Mouse (Mus musculus) liver, embryonic 14.5 days (tissue): ENCODE measurements around the gene Rab19. TPM values are rescaled to one million over a fixed set of nuclear protein-coding genes. Genes with fewer than 3 reads are reported as not detected.

Source experiments
- ATAC-seq: fragments of 200-750 bp; cut with Nextera tagmentation; 2 replicates; pipeline ENCODE4 v1.8.0; 2017; ENCODE audit warnings: moderate number of reproducible peaks, mild to moderate bottlenecking, moderate library complexity; ENCODE audit not compliant: insufficient read depth
- DNase-seq, 3 experiments: peaks; one replicate each; pipeline ENCODE4 v3.0.0-alpha.2; 2012 to 2013; ENCODE audit warnings: low read depth in 3 of 3, low spot score in 3 of 3
- H3K27ac ChIP-seq: fragments of 300-500 bp; sonication (generic); 2 replicates; pipeline ENCODE4 v1.5.1; 2014; ENCODE audit warnings: moderate library complexity, mild to moderate bottlenecking, control low read depth, inconsistent platforms
- H3K27me3 ChIP-seq: fragments of 300-500 bp; sonication (generic); 2 replicates; pipeline ENCODE4 v1.6.1; 2014; ENCODE audit warnings: mild to moderate bottlenecking, low read length, moderate library complexity; ENCODE audit not compliant: control insufficient read depth, insufficient read depth
- H3K36me3 ChIP-seq: fragments of 300-500 bp; sonication (generic); replicated peaks from 2 replicates; pipeline ENCODE4 v1.6.1; 2014; ENCODE audit warnings: low read depth; ENCODE audit not compliant: control insufficient read depth, insufficient read depth
- H3K4me1 ChIP-seq, 2 experiments: fragments of 200-500 bp in 1 of 2; fragments of 300-500 bp in 1 of 2; sonication (generic) in 1 of 2; replicated peaks; 2 replicates each; pipeline ENCODE4 v1.6.1; 2012 to 2014; ENCODE audit warnings: antibody characterized with exemption in 1 of 2, inconsistent platforms in 1 of 2, low read length in 1 of 2; ENCODE audit not compliant: control insufficient read depth in 2 of 2, insufficient read depth in 2 of 2
- H3K4me2 ChIP-seq: fragments of 300-500 bp; sonication (generic); 2 replicates; pipeline ENCODE4 v1.6.1; 2014; ENCODE audit warnings: low read depth, mild to moderate bottlenecking, control low read depth, moderate library complexity
- H3K4me3 ChIP-seq, 2 experiments: fragments of 200-500 bp in 1 of 2; fragments of 300-500 bp in 1 of 2; sonication (generic) in 1 of 2; 2 replicates each; pipeline ENCODE4 v1.5.1; 2012 to 2014; ENCODE audit warnings: low read depth in 2 of 2, low read length in 2 of 2, mild to moderate bottlenecking in 2 of 2, control low read depth in 1 of 2, inconsistent platforms in 1 of 2, moderate library complexity in 1 of 2; ENCODE audit not compliant: insufficient read depth in 1 of 2
- H3K9ac ChIP-seq: fragments of 300-500 bp; sonication (generic); replicated peaks from 2 replicates; pipeline ENCODE4 v1.6.1; 2014; ENCODE audit warnings: mild to moderate bottlenecking, control low read depth, moderate library complexity
- H3K9me3 ChIP-seq: fragments of 300-500 bp; sonication (generic); 2 replicates; pipeline ENCODE4 v1.6.1; 2016; ENCODE audit warnings: low read length, mixed read lengths; ENCODE audit not compliant: control insufficient read depth
- CTCF ChIP-seq: IDR thresholded peaks from 2 replicates; pipeline ENCODE4 v1.5.1; 2016; ENCODE audit warnings: antibody characterized with exemption, low read depth, control low read depth
- EP300 ChIP-seq: IDR thresholded peaks from 2 replicates; pipeline ENCODE4 v1.6.1; 2016; ENCODE audit warnings: antibody characterized with exemption, low read depth
- WGBS: fragments of 180-500 bp; shearing (Covaris S2); extraction: QIAGEN DNeasy Blood & Tissue Kit; methylation state at CpG from one replicate; pipeline ENCODE4 v1.1.7; 2014; ENCODE audit not compliant: insufficient replicate concordance; 5-methylcytosine and 5-hydroxymethylcytosine counted together
- polyA plus RNA-seq, 2 experiments: library from polyadenylated mRNA; depleted of rRNA in 1 of 2; stranded (reverse) in 1 of 2; unstranded in 1 of 2; fragments of >200 nt; fragmentation: Nextera tagmentation in 1 of 2; extraction: Ambion mirVana in 1 of 2; gene quantifications; 2 replicates each; pipeline versions ENCODE4 v1.2.1 to v1.2.3; 2012 to 2014

Rab19 gene
- polyA plus RNA-seq, 2 experiments, result 0.17 to 0.38 TPM

- Histone ChIP-seq H3K27ac (no peak overlapping the region), H3K36me3 (no peaks in the 10 kb centered on the region), H3K4me3 (no peak overlapping the region), H3K27me3 (peaks cover 29% of the 10 kb centered on the region), H3K4me2 (no peak overlapping the region), H3K9ac (no peak overlapping the region), H3K9me3 (no peaks in the 10 kb centered on the region), H3K4me1 (peaks cover 0 to 7% of the 10 kb centered on the region in 2 experiments; a peak in 3 of 4 replicates)
- WGBS, result 21% methylated on average over 8 of the region's 8 CpGs
- ATAC-seq (no peak), DNase-seq (no peak)
- TF ChIP-seq EP300 (no peak), CTCF (no peak)
These were observed 1.2 kb upstream of the Rab19 start for GRCm38 (mm10) chr6:39379749-39380148.

DNA sequence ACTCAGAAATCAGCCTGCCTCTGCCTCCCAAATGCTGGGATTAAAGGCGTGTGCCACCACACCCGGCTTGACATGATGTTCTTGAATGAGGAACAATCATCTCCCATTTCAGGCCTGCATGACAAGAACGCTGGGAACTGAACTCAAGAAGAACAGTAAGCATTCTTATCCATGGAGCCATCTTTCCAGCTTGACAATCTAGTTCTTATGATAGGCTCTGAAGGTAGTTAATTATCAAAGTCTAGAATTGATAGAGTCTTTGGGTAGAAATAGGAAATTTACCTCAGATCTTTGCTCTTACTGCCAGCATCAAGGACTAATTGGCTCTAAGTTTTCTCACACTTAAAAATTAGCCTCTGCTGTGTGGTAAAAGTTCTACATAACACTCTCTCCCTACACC lies 699 bp upstream of the Rab19 start:
- Histone ChIP-seq H3K9ac (no peak overlapping the region), H3K4me3 (no peak overlapping the region), H3K4me1 (peaks cover 0 to 7% of the 10 kb centered on the region in 2 experiments; a peak in 3 of 4 replicates), H3K9me3 (no peaks in the 10 kb centered on the region), H3K36me3 (no peaks in the 10 kb centered on the region), H3K27ac (no peak overlapping the region), H3K4me2 (no peak overlapping the region), H3K27me3 (peaks cover 29% of the 10 kb centered on the region)
- ATAC-seq (no peak), DNase-seq (no peak)
- 37% methylated on average over 3 of the region's 3 CpGs for WGBS
- TF ChIP-seq CTCF, result no peak
- no peak for TF ChIP-seq EP300

- H3K4me2 ChIP-seq, result no peak overlapping the region
- 76% methylated on average over 2 of the region's 2 CpGs for WGBS
- H3K9me3 ChIP-seq, result no peaks in the 10 kb centered on the region
- ATAC-seq, result no peak
- no peak for DNase-seq
- no peaks in the 10 kb centered on the region; the same call in 1 of the 2 replicates for H3K27me3 ChIP-seq
- TF ChIP-seq CTCF (no peak), EP300 (no peak)
- no peaks in the 10 kb centered on the region for H3K36me3 ChIP-seq
- no peak overlapping the region for H3K27ac ChIP-seq
- H3K4me3 ChIP-seq, result no peak overlapping the region
- no peak overlapping the region for H3K9ac ChIP-seq
- H3K4me1 ChIP-seq, result no peaks in the 10 kb centered on the region
These were observed 9.0 kb downstream of the Rab19 start for GRCm38 (mm10) chr6:39389988-39390387.

GRCm38 (mm10) chr6:39395471-39395870 lies 14.5 kb downstream of the Rab19 start:
- Histone ChIP-seq H3K4me2 (no peak overlapping the region), H3K9ac (no peak overlapping the region), H3K4me1 (no peaks in the 10 kb centered on the region), H3K4me3 (no peak overlapping the region), H3K27me3 (no peaks in the 10 kb centered on the region), H3K27ac (no peak overlapping the region), H3K36me3 (peaks cover 32% of the 10 kb centered on the region), H3K9me3 (no peaks in the 10 kb centered on the region)
- TF ChIP-seq EP300 (no peak), CTCF (no peak)
- ATAC-seq (no peak), DNase-seq (no peak)
- 84% methylated on average over 4 of the region's 4 CpGs for WGBS

DNA sequence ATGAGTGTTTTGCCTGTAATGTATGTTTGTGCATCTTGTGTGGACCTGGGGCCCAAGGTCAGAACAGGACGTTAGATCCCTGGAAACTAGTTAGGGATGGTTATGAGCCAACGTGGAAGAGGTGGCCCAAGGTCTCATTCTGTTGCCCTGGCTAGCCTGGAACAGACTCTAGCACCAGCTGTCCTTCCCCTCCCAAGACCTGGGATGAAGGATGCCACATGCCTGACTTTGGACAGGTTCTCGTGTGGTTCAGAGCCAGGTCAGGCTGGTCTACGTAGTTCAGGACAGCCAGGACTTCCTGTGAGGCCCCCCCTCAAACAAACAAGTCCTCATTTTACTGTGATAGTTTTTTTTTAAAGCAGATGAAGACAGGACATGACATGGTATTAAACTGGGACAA lies 14.9 kb downstream of the Rab19 start:
- no peak for TF ChIP-seq EP300
- TF ChIP-seq CTCF, result no peak
- 70% methylated on average over 4 of the region's 4 CpGs for WGBS
- ATAC-seq (no peak), DNase-seq (no peak)
- Histone ChIP-seq H3K4me3 (no peak overlapping the region), H3K36me3 (peaks cover 37% of the 10 kb centered on the region), H3K4me2 (no peak overlapping the region), H3K27me3 (no peaks in the 10 kb centered on the region), H3K4me1 (no peaks in the 10 kb centered on the region), H3K27ac (no peak overlapping the region), H3K9me3 (no peaks in the 10 kb centered on the region), H3K9ac (no peak overlapping the region)
